Mouse (Mus musculus) CD4-positive, CD25-positive, alpha-beta regulatory T cell, adult 4 months (primary cell): ENCODE data around the gene Set. TPM values are rescaled to one million over a fixed set of nuclear protein-coding genes. Genes with fewer than 3 reads are reported as not detected.

Source experiments
- ATAC-seq: one replicate; pipeline ENCODE4 v1.8.0; 2017
- polyA plus RNA-seq, 2 experiments: library from polyadenylated mRNA; unstranded; fragments of 100-300 nt; shearing (Covaris generic); gene quantifications; one replicate each; pipeline ENCODE4 v1.2.1; 2017

Set gene
- polyA plus RNA-seq, 2 experiments from 2014 or later: 362 to 387 TPM

DNA sequence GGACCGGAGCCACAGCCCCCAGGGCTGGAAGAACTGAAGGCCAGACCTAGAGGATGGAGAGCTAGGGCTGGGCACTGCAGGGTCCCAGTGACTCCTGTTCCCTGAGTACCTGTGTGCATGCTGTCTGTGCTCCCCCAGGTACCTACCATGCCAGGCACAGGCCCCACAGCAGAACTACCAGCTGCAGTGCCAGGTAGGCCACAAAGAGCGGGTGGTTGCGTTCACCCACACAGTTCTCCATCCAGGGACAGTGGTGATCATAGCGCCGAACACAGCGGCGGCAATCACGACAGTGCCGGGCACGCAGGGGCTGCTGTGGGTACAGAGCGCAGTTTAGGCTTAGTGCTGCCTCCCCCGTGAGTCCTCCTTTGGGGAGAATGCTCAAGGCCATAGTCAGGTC, 34.3 kb downstream of the Set start:
- no peak for ATAC-seq

DNA sequence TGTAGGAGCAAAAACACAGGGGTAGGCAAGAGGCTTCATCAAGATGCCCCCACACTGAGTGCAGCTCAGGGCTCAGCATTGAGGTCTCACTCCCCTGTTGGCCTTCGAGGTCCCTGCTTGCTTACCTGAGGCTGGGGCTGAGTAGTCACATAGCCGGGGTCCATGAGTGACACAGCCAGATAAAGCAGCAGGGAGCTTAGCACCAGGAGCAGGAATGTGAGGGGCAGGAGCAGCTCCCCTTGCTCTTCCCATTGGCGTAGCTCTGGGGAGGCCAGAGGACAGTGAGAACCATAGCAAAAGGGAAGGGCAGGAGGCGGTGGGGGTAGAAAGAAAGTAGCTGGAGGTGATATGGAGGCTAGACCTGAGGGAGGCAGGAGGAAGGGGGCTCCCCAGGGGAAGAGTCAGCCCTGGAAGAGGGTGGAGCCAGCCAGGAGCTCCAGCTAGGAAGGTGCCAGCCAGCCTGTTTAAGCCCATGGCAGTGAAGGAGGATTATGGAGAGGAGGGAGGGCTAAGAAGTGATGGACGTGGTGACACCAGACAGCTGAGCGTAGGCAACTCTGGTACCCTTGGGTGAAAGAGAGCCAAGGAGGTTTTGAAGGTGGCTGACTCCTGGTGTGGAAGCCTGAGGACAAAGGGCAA, 35.2 kb downstream of the Set start:
- ATAC-seq: no peak

DNA sequence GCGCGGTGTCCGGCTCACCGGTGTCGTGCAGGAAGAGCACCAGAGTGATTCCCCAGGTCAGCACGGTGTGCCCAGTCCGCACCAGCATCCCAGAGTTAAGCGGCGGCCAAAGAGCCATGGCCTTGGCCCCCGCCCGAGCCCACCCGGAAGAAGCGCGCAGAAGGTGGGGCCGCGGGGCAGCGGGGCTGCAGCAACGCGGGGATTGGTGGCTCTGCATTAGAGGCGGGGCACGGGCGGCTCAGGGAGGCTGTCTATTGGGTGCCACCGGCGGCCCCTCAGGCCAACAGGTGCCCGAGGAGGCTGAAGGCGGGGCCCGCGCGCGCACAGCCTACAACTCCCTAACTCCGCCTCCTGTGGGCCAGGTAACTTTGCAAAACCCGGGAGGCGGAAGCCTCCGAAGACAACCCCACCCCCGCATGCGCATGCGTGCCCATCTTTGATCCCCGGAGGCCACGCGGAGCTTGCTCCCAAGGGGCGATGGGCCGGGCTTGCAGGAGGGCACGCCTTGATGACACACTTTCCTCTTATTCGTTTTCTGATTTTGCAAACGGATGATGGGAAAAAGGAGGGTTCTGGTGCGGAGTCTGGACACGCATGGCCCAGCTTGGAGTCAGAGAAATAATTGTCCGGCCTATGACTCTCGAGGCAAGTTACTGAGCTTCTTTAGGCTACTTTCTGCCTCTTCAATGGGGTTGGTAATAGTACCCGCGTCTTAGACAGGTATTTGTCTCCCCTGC, 36.5 kb downstream of the Set start, which contains the start of gene Zdhhc12:
Gene Zdhhc12 (minus strand): TSS at position 178 of the 737 bp plus-strand sequence.
- peak; percentile 96 for ATAC-seq

DNA sequence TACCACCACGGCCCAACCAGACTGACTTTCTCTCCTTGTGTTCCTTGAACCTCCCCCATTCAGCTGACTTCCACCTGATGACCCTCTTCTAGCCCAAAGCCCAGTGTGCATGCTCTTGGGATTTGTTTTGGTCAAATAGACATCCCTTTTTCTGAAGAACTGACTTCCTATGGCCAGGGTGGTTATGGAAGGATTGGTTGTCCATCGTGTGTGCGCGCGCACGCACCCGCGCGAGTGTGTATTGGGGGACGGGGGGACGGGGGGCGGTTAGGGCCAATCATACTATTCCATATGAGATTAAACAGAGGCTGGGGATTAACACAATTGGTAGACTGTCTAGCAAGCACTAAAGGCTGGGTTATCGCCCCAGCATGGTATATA, 37.0 kb downstream of the Set start:
- no peak for ATAC-seq

DNA sequence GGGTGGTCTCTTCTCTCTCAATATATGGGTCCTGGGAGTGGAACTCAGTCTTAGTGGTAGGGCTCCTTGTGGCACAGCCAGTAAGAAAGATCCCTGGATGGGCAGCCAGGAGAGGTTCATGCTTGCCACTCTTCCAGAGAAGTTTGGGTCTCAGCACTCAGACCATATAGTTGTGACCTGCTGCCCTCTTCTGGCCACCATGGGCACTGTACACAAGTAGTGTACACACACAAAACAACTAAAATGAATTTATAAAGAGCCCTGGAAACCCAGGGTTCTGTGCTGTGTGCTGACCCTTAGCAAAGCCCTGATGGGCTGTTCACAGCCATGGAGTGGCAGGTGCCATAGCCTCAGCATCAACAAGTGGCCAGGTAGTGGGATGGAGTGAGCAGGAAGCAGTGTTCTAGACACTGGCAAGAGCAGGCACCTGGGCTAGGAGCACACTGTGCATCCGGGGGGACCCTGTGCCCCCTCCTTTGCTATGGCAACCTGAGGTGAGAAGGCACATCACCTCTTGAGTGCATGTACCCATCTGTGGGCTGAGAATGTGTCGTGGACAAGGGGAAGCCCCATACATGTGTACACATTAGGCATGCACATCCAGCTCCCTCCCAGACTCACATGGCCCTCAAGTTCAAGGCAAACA, 38.8 kb downstream of the Set start:
- no peak for ATAC-seq

DNA sequence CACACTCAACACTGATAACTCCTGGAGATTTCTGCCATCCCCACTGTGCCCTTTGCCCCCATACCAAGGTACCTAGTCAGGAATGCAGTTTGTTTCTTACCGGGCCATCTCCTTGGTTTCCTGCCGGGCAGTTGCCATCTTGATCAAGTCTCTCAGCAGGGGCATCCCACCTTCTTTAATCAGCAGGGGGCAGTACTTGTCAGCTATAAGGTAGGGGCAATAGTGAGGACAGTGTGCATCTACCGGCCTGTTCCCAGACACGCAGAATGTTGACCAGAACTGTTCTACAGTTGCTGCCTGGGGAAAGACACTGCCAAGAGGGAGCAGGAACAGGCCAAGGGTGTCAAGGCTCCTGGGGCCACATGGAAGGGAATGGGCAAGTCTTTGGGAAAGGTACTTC, 43.0 kb downstream of the Set start:
- no peak for ATAC-seq

DNA sequence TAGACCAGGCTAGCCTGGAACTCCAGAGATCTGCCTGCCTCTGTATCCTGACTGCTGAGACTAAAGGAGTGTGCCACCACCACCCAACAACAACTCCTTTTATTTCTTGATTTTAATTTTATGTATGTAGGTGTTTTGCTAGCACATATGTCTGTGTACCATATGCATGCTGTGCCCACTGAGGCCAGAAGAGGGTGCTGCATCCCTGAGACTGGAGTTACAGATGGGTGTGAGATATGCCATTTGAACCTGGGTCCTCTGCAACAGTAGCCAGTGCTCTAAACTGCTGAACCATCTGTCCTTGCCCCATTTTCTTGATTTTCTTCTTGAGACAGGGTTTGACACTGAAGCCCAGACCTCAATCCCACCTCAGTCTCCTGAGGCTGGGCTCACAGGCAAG, 49.2 kb downstream of the Set start:
- peak; percentile 63 for ATAC-seq

DNA sequence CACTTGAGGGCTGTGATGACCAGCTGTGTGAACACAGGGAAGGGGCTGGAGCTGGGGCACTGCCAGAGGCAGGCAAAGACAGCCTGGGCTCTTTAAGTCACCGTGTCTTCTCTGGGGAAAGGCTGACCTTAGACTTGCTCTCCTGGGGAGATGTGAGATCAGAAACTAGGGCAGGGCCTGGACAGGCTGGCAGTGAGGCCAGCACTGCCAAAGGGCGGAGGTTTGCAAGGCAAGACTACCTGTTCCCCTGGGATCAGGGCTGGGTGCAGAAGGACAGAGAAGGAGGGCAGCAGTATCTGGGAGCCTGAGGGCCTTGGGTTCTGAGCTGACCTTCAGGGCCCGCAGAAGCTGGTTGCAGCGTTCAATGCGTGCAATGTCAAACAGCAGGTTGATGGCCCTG, 50.5 kb downstream of the Set start:
- no peak for ATAC-seq

DNA sequence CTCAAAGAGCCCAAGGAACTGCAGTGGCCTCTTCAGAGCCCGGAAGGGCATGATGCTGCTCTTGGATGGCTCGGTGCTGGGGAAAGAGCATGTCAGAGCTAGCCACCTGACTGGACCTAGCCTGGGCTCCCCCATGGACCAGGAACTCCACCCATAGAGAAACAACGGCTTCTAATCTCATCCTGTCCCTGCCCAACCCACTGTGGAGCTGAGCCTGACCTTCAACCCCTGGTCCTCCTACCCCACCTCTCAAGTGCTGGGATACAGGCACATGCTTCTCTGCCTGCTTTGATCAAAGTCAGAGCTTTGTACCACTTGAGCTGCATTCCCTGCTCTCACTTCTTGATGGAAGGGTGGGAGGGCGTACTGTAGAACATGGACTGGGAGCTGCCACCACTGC, 51.1 kb downstream of the Set start:
- no peak for ATAC-seq

DNA sequence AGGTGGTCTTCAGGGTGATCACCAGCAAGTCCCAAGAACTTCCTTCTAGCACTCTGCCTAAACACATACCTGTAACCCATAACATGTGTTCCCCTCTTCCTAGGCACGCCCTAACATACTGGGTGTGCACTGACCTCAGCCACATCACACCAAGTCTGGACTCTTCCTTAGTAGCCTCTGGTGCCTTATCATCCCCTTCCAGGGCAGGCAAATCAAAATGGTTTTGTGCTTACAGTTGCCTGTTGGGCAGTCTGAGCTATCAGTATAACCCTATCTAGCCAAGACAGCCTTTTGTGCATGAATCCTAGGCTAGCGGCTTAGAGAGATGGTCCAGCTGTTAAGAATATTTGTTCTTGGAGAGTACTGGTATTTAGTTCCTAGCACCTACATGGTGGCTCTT, 54.3 kb downstream of the Set start:
- ATAC-seq: no peak

DNA sequence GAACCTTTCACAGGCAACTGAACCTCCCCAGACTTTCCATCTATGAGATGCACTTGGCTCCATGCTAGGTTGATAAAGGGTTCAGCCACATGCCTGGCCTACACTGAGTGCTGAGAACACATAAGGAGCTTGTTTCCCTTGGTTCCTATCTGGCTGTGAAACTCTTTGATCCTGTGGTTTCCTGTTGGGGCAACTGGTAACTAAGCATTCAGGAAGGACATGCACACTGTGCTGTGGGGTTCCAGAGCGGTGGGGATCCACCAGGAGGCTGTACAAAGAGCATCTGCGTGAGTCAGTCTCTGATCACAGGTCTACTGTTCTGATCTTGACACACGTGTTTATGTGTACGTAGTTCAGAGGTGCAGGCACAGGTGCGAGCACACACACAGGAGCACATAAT, 55.4 kb downstream of the Set start:
- ATAC-seq: no peak

DNA sequence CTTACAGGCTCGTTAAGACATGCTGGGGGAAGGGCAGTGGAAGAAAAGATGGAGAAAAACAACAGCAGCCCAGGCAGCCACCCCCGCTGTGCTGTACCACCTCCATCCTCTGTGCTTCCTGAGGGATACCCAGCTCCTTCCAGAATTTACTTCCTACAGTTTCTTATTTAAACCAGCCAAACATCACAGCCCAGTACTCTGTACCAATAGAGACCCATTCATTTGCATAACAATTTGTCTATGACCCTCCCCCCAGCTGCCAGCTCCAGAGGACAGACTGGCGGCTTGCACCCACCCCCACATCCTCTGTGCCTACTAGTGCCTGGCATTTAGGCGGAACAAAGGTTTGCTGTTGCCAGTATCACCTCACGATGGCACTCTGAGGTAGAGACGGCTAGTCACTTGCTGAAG, 62.5 kb downstream of the Set start:
- peak; percentile 69 for ATAC-seq

DNA sequence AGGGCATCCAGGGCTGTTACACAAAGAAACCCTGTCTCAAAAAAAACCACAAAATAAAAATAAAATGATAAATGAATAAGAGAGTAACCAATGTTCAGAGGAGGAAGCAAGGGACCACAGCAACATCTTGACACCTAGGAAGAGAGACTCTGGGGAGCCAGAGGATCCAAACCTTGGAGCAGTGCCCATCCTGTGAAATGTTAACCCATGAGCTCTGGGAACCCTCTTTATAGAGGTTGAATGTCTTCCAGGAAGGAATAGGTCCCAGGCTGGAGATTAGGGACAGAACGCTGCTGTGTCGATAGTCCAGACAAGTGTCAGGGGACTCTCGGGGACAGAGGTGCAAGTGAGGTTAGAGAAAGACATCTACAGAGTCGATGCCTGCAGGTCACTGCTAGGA, 63.1 kb downstream of the Set start:
- ATAC-seq: no peak

Other genes starting within 250 kb of the Set start
- gene Urm1, start 237.3 kb upstream of the Set start, polyA plus RNA-seq: 10 to 100 TPM; 21.1 to 25.3 TPM
- under 1 TPM; 0.20 to 0.87 TPM for gene Cercam, start 188.2 kb upstream of the Set start, polyA plus RNA-seq
- 10 to 100 TPM; 47.1 to 62.9 TPM for gene Odf2, start 168.2 kb upstream of the Set start, polyA plus RNA-seq
- gene Gle1, start 122.0 kb upstream of the Set start, polyA plus RNA-seq: 10 to 100 TPM; 61.6 to 82.4 TPM
- 100 to 1,000 TPM in 1 of 2 experiments, 10 to 100 TPM in 1; 70.4 to 103 TPM for gene Sptan1, start 91.8 kb upstream of the Set start, polyA plus RNA-seq
- gene Wdr34, start 8.5 kb upstream of the Set start, polyA plus RNA-seq: 1 to 10 TPM; 1.5 to 2.0 TPM
- gene Pkn3, start 20.3 kb downstream of the Set start, polyA plus RNA-seq: under 1 TPM; 0.16 to 0.48 TPM
- gene Zdhhc12, start 36.3 kb downstream of the Set start, polyA plus RNA-seq: 10 to 100 TPM; 32.3 to 44.9 TPM
- 10 to 100 TPM; 18.5 to 25.5 TPM for gene Zer1, start 67.2 kb downstream of the Set start, polyA plus RNA-seq
- 10 to 100 TPM; 10.9 to 11.3 TPM for gene Tbc1d13, start 76.4 kb downstream of the Set start, polyA plus RNA-seq
- 1 to 10 TPM; 1.3 to 2.5 TPM for gene Endog, start 114.1 kb downstream of the Set start, polyA plus RNA-seq
- gene Spout1, start 121.1 kb downstream of the Set start, polyA plus RNA-seq: 10 to 100 TPM; 30.2 to 50.9 TPM
- 10 to 100 TPM in 1 of 2 experiments, 1 to 10 TPM in 1; 9.9 to 13.4 TPM for gene Kyat1, start 148.5 kb downstream of the Set start, polyA plus RNA-seq
- gene Lrrc8a, start 180.3 kb downstream of the Set start, polyA plus RNA-seq: 10 to 100 TPM; 27.2 to 36.9 TPM
- under 1 TPM in 1 of 2 experiments, not detected in 1; 0.25 TPM for gene Gm28035, start 183.2 kb downstream of the Set start, polyA plus RNA-seq
- gene Phyhd1, start 208.8 kb downstream of the Set start, polyA plus RNA-seq: 1 to 10 TPM; 2.8 to 4.4 TPM
- 1 to 10 TPM in 1 of 2 experiments, not detected in 1; 2.4 TPM for gene Gm28038, start 223.7 kb downstream of the Set start, polyA plus RNA-seq
- 10 to 100 TPM; 11.3 to 12.8 TPM for gene Dolk, start 229.0 kb downstream of the Set start, polyA plus RNA-seq
- gene Nup188, start 229.0 kb downstream of the Set start, polyA plus RNA-seq: 10 to 100 TPM; 23.3 to 44.4 TPM